In the genomic region with DNA sequence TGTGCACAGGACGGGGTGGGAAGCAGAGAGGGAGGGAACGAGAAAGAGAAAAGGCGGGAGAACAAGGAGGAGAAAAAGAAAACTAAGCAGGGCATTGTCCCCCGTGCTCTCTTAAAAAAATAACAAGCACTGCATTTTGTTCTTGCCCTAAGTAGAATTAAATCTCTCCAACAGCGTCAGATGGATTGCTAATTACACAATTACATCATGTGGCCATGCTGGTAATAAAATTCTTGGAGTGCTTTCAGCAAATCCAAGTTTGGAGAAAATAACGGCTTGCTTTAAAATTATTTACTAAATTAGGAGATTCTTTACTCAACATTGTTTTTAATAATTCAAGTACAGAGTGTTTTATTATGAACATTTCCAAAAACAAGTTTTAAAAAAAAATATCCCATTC, we compare ENCODE assay signal across 23 mouse cellular contexts.
A peak's percentile ranks its signal among the peaks of the same experiment; 100 is the strongest.
DNase-seq lines count a peak whose midpoint lies in the region; ATAC-seq and TF ChIP-seq lines count a peak whose summit lies in the region.
"Had no signal": no experiment of that assay in that cellular context is flagged by ENCODE, and none has a peak within 500 bp of the region (broad histone marks: within the 10 kb centered on the region; RNA-seq: fewer than 3 reads in every experiment).

No protein-coding gene starts in this region.

- H3K4me1 ChIP-seq in midbrain, embryonic 11.5 days (ENCODE audit: control insufficient read depth, insufficient read depth, low read length): peaks cover 3% of the 10 kb centered on the region; the same call in 1 of the 2 replicates
- 0 out of 2 replicates have a peak, but pooled peaks cover 8% of the 10 kb centered on the region for H3K4me1 ChIP-seq in midbrain, embryonic 14.5 days (ENCODE audit: control insufficient read depth, insufficient read depth, low read length)

- H3K36me3 ChIP-seq in midbrain, embryonic 11.5 days (ENCODE audit: control insufficient read depth, insufficient read depth, low read length): no peaks in the 10 kb centered on the region
- no peaks in the 10 kb centered on the region for H3K36me3 ChIP-seq in midbrain, embryonic 14.5 days (ENCODE audit: control insufficient read depth, insufficient read depth, low read length)
- H3K36me3 ChIP-seq: forebrain, embryonic 10.5 days; heart, embryonic 10.5 days; heart, embryonic 13.5 days; hindbrain, embryonic 15.5 days had no signal

- H3K27ac ChIP-seq in layer of hippocampus, adult 2 months: peak overlapping the region; percentile 95
- no peak overlapping the region for H3K27ac ChIP-seq in midbrain, embryonic 11.5 days (ENCODE audit: low read depth, low read length)
- H3K27ac ChIP-seq in midbrain, embryonic 14.5 days (replicated peaks; ENCODE audit: low read depth, low read length): no peak overlapping the region
- H3K27ac ChIP-seq: forebrain, embryonic 10.5 days; forebrain, embryonic 13.5 days; heart, adult 2 months; heart, embryonic 10.5 days; heart, embryonic 13.5 days had no signal

- no peak for TF ChIP-seq CTCF in layer of hippocampus, adult 2 months (conservative IDR thresholded peaks at IDR 0.05)

- no peaks in the 10 kb centered on the region for H3K9me3 ChIP-seq in midbrain, embryonic 11.5 days (ENCODE audit: control insufficient read depth, low read length)
- H3K9me3 ChIP-seq in midbrain, embryonic 14.5 days (ENCODE audit: control insufficient read depth, low read length): 0 out of 2 replicates have a peak, but pooled peaks cover 3% of the 10 kb centered on the region
- H3K9me3 ChIP-seq: forebrain, embryonic 10.5 days; forebrain, embryonic 13.5 days; heart, embryonic 10.5 days; heart, embryonic 13.5 days; hindbrain, embryonic 15.5 days had no signal

- no peak overlapping the region for H3K9ac ChIP-seq in midbrain, embryonic 11.5 days (ENCODE audit: low read length)
- H3K9ac ChIP-seq in midbrain, embryonic 14.5 days (replicated peaks; ENCODE audit: low read length): no peak overlapping the region
- H3K9ac ChIP-seq: forebrain, embryonic 13.5 days; heart, embryonic 13.5 days; hindbrain, embryonic 15.5 days had no signal

- WGBS in midbrain, embryonic 11.5 days: 79% methylated on average over 6 of the region's 6 CpGs
- WGBS in midbrain, embryonic 14.5 days: 82% methylated on average over 6 of the region's 6 CpGs

- no peaks in the 10 kb centered on the region for H3K27me3 ChIP-seq in midbrain, embryonic 11.5 days (ENCODE audit: control insufficient read depth, insufficient read depth, low read length)
- H3K27me3 ChIP-seq in midbrain, embryonic 14.5 days (ENCODE audit: control insufficient read depth, insufficient read depth, low read length): no peaks in the 10 kb centered on the region
- H3K27me3 ChIP-seq: forebrain, embryonic 13.5 days; heart, embryonic 13.5 days; hindbrain, embryonic 15.5 days had no signal

- H3K4me2 ChIP-seq in midbrain, embryonic 11.5 days: no peak overlapping the region
- no peak overlapping the region for H3K4me2 ChIP-seq in midbrain, embryonic 14.5 days (ENCODE audit: low read length)
- H3K4me2 ChIP-seq: forebrain, embryonic 13.5 days; heart, embryonic 13.5 days; hindbrain, embryonic 15.5 days had no signal

- no peak for ATAC-seq in midbrain, embryonic 11.5 days (ENCODE audit: low FRiP score)
- no peak for ATAC-seq in midbrain, embryonic 14.5 days (ENCODE audit: low FRiP score, low TSS enrichment)
- ATAC-seq: CD4-positive, CD25-positive, alpha-beta regulatory T cell, adult 4 months; forebrain, embryonic 13.5 days; forebrain, embryonic 16.5 days had no signal

- DNase-seq in layer of hippocampus, adult 2 months (ENCODE audit: low spot score in 2 of 2): peak in 1 of 2 experiments; percentile 63
- DNase-seq in layer of hippocampus, adult 9-10 months (ENCODE audit: low spot score): no peak
- peak; percentile 37 for DNase-seq in midbrain, embryonic 11.5 days (ENCODE audit: low spot score, missing footprints)
- DNase-seq in midbrain, embryonic 14.5 days: no peak
- DNase-seq in telencephalon, adult 2 months (ENCODE audit: low read depth, low spot score): peak; percentile 39
- no peak for DNase-seq in adrenal gland, adult 18-20 months (ENCODE audit: low spot score in 2 of 2)
- DNase-seq: adrenal gland, adult 8-10 months; adrenal gland, postnatal 25 days; cerebellum, adult 18-20 months; cerebellum, adult 9-10 months; cerebellum, postnatal 14 days; gastrocnemius, postnatal 10 days; gastrocnemius, postnatal 36 days; heart, adult 2 months; heart, postnatal 14 days; heart, postnatal 4 days had no signal

- H3K4me3 ChIP-seq in layer of hippocampus, adult 2 months: no peak overlapping the region
- no peak overlapping the region for H3K4me3 ChIP-seq in midbrain, embryonic 11.5 days (ENCODE audit: low read depth, low read length)
- no peak overlapping the region for H3K4me3 ChIP-seq in midbrain, embryonic 14.5 days (replicated peaks; ENCODE audit: low read depth, low read length)
- H3K4me3 ChIP-seq: forebrain, embryonic 10.5 days; forebrain, embryonic 13.5 days; heart, adult 2 months; heart, embryonic 10.5 days; heart, embryonic 13.5 days; hindbrain, embryonic 15.5 days had no signal

Comparison
In these comparisons a context has a peak if more than half of its experiments do, and no peak if none do; other contexts are left out.
1. DNase-seq: peak in midbrain, embryonic 11.5 days (single experiment) and telencephalon, adult 2 months (single experiment); none in layer of hippocampus, adult 9-10 months (single experiment), midbrain, embryonic 14.5 days (single experiment) and adrenal gland, adult 18-20 months (0 of 2).